Mouse (Mus musculus): ENCODE data around the gene Adcy6.

- no peak for TF ChIP-seq KAT2A (IDR thresholded peaks at IDR 0.05; ENCODE audit: insufficient replicate concordance, low read length)
- no peak for TF ChIP-seq EP300 (IDR thresholded peaks at IDR 0.05; ENCODE audit: low read length)
Observed at GRCm38 (mm10) chr15:98587751-98588150, 22.1 kb downstream of the Adcy6 start.

Data from CH12.LX (cell line).